Mouse (Mus musculus): ENCODE measurements around the gene Fiz1. TPM values are rescaled to one million over a fixed set of nuclear protein-coding genes. Genes with fewer than 3 reads are reported as not detected.

Fiz1 gene
- polyA plus RNA-seq, 1 experiment from 2014 or later: 15.5 TPM

DNA sequence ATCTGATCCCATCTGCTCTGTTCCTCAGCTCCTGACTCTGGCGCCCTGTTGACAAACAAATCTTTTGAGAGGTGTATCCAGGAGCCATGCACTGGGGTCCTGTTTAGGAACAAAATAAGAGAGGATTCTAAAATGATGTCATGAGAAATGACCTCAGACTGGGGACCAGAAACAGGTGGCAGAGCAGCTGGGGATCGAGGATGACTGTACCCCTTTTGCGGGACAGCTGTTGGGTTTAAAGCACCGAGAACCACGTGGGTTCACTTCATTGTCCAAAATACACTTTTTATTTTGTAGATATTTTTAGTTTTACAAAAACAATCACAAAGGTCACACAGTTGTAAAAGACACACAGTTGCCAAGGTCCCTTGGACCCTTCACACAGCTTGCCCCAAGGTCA lies 49.5 kb downstream of the Fiz1 start:
- Histone ChIP-seq H3K9ac (ENCODE audit: low read depth, low read length) (no peak overlapping the region), H3K4me1 (replicated peaks; ENCODE audit: control insufficient read depth, insufficient read depth, low read length) (no peaks in the 10 kb centered on the region), H3K27ac (ENCODE audit: low read depth, low read length) (no peak overlapping the region), H3K4me3 (ENCODE audit: low read depth, low read length) (no peak overlapping the region), H3K36me3 (ENCODE audit: control insufficient read depth, insufficient read depth) (no peaks in the 10 kb centered on the region), H3K27me3 (replicated peaks; ENCODE audit: control insufficient read depth, insufficient read depth, low read length) (no peaks in the 10 kb centered on the region), H3K4me2 (replicated peaks; ENCODE audit: low read depth) (no peak overlapping the region), H3K9me3 (ENCODE audit: control insufficient read depth) (no peaks in the 10 kb centered on the region)
- ATAC-seq: no peak
- 77% methylated on average over 5 of the region's 5 CpGs for WGBS
- no peak for TF ChIP-seq CTCF (IDR thresholded peaks at IDR 0.05; ENCODE audit: low read depth)

DNA sequence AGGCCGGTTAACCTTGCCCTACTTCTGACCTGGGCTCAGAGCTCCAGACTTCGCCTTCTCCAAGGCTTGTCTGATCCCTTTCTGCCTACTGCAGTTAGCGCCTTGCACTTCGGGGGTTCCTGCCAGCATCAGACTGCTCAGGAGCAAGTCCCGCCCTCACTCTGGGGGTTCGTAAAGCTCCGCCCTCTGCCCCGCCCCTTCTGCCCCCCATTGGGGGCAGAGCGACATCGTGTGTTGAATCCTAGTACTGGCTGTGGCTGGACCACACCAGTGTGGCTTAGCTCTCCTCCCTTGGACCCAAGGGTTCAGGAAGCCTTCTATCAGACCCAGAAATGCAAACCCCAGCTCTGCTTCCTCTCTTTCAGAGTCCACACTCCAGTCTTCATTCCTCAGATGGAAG lies 50.2 kb downstream of the Fiz1 start, which contains the start of gene Sbk2:
Sbk2 (minus strand) TSS at position 135 of the 400 bp plus-strand sequence.
- peak; percentile 91 for TF ChIP-seq CTCF (IDR thresholded peaks at IDR 0.05; ENCODE audit: low read depth)
- ATAC-seq: peak; percentile 80; the same call in 1 of the 2 replicates
- H3K4me1 ChIP-seq (replicated peaks; ENCODE audit: control insufficient read depth, insufficient read depth, low read length): no peaks in the 10 kb centered on the region
- H3K36me3 ChIP-seq (ENCODE audit: control insufficient read depth, insufficient read depth): no peaks in the 10 kb centered on the region
- H3K9me3 ChIP-seq (ENCODE audit: control insufficient read depth): no peaks in the 10 kb centered on the region
- no peak within 1 kb of the TSS for H3K9ac ChIP-seq (ENCODE audit: low read depth, low read length)
- no peak within 1 kb of the TSS for H3K4me3 ChIP-seq (ENCODE audit: low read depth, low read length)
- H3K27ac ChIP-seq (ENCODE audit: low read depth, low read length): no peak within 1 kb of the TSS; the same call in 1 of the 2 replicates
- WGBS: 1% methylated on average over 10 of the region's 10 CpGs
- H3K27me3 ChIP-seq (replicated peaks; ENCODE audit: control insufficient read depth, insufficient read depth, low read length): no peaks in the 10 kb centered on the region
- peak within 1 kb of the TSS; percentile 44 for H3K4me2 ChIP-seq (replicated peaks; ENCODE audit: low read depth)

DNA sequence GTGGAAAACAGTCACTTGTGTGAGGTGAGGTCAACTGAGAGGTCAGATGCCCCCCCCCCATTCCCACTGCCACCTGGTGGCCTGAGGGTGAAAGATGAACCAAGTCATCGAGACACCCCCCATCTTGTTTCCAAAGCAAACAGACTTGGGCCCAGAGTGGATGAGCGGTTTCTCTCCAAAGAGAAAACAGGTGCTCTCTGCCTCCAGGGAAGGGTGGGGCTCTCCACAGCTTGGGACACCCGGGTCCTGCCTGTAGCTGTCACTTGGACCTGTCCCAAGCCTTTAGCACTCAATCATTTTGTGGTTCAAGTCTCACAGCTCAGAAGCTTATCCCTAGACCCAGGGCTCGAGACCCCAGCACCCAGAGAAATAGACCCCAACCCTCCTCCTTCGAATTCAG lies 51.0 kb downstream of the Fiz1 start:
- no peak overlapping the region for H3K27ac ChIP-seq (ENCODE audit: low read depth, low read length)
- no peaks in the 10 kb centered on the region for H3K9me3 ChIP-seq (ENCODE audit: control insufficient read depth)
- no peak overlapping the region for H3K4me3 ChIP-seq (ENCODE audit: low read depth, low read length)
- WGBS: 73% methylated on average over 5 of the region's 5 CpGs
- TF ChIP-seq CTCF (IDR thresholded peaks at IDR 0.05; ENCODE audit: low read depth): peak; percentile 21; the same call in 1 of the 2 replicates
- H3K27me3 ChIP-seq (replicated peaks; ENCODE audit: control insufficient read depth, insufficient read depth, low read length): no peaks in the 10 kb centered on the region
- no peak overlapping the region for H3K9ac ChIP-seq (ENCODE audit: low read depth, low read length)
- no peaks in the 10 kb centered on the region for H3K36me3 ChIP-seq (ENCODE audit: control insufficient read depth, insufficient read depth)
- ATAC-seq: no peak
- H3K4me2 ChIP-seq (replicated peaks; ENCODE audit: low read depth): no peak overlapping the region
- H3K4me1 ChIP-seq (replicated peaks; ENCODE audit: control insufficient read depth, insufficient read depth, low read length): no peaks in the 10 kb centered on the region

DNA sequence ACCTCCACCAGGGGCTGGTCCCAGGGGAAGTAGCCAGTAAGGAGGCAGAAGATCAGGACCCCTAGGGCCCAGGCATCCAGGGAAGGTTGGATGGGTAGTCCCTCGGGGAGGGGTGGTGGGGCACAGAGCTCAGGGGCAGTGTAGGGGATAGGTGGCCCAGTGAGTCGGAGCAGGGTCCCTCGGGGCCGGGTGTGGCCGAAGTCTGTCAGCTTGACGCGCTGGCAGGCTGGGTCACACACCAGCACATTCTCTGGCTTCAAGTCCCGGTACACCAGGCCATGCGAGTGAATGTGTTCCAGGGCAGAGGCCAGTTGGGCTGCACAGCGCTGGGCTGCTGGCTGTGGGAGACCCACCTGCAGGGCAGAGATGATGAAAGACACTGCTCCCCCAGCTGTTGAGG lies 57.1 kb downstream of the Fiz1 start:
- ATAC-seq: no peak
- no peak for TF ChIP-seq CTCF (IDR thresholded peaks at IDR 0.05; ENCODE audit: low read depth)

More for the DNA sequence above, 57.1 kb downstream of the Fiz1 start:
- Histone ChIP-seq H3K4me3 (ENCODE audit: low read depth, low read length) (no peak overlapping the region), H3K36me3 (ENCODE audit: control insufficient read depth, insufficient read depth) (no peaks in the 10 kb centered on the region), H3K27me3 (replicated peaks; ENCODE audit: control insufficient read depth, insufficient read depth, low read length) (no peaks in the 10 kb centered on the region), H3K27ac (ENCODE audit: low read depth, low read length) (no peak overlapping the region), H3K4me1 (replicated peaks; ENCODE audit: control insufficient read depth, insufficient read depth, low read length) (no peaks in the 10 kb centered on the region), H3K9me3 (ENCODE audit: control insufficient read depth) (no peaks in the 10 kb centered on the region), H3K4me2 (replicated peaks; ENCODE audit: low read depth) (no peak overlapping the region), H3K9ac (ENCODE audit: low read depth, low read length) (no peak overlapping the region)
- WGBS: 80% methylated on average over 10 of the region's 10 CpGs

Other genes starting within 250 kb of the Fiz1 start
- gene Fam71e2, start 243.4 kb downstream of the Fiz1 start, polyA plus RNA-seq (2015; fragmentation: Nextera tagmentation; extraction: Ambion mirVana): not detected in 2 replicates
- gene Il11, start 231.8 kb downstream of the Fiz1 start, polyA plus RNA-seq (2015; fragmentation: Nextera tagmentation; extraction: Ambion mirVana): 0.12 and 0.30 TPM in 2 replicates
- gene Tmem190, start 231.8 kb downstream of the Fiz1 start, polyA plus RNA-seq (2015; fragmentation: Nextera tagmentation; extraction: Ambion mirVana): 0.59 TPM in 1 of 2 replicates, not detected in the other
- 74.3 and 75.5 TPM in 2 replicates for gene Tmem238, start 225.0 kb downstream of the Fiz1 start, polyA plus RNA-seq (2015; fragmentation: Nextera tagmentation; extraction: Ambion mirVana)
- gene Rpl28, start 221.8 kb downstream of the Fiz1 start, polyA plus RNA-seq (2015; fragmentation: Nextera tagmentation; extraction: Ambion mirVana): 419 and 467 TPM in 2 replicates
- 116 and 126 TPM in 2 replicates for gene Ube2s, start 202.1 kb downstream of the Fiz1 start, polyA plus RNA-seq (2015; fragmentation: Nextera tagmentation; extraction: Ambion mirVana)
- gene Shisa7, start 170.0 kb downstream of the Fiz1 start, polyA plus RNA-seq (2015; fragmentation: Nextera tagmentation; extraction: Ambion mirVana): 0.07 and 0.09 TPM in 2 replicates
- 12.5 and 15.5 TPM in 2 replicates for gene Isoc2b, start 144.4 kb downstream of the Fiz1 start, polyA plus RNA-seq (2015; fragmentation: Nextera tagmentation; extraction: Ambion mirVana)
- 1.3 and 1.6 TPM in 2 replicates for gene Isoc2a, start 137.5 kb downstream of the Fiz1 start, polyA plus RNA-seq (2015; fragmentation: Nextera tagmentation; extraction: Ambion mirVana)
- gene Gm36210, start 108.2 kb downstream of the Fiz1 start, polyA plus RNA-seq (2015; fragmentation: Nextera tagmentation; extraction: Ambion mirVana): not detected in 2 replicates
- gene Zfp628, start 99.5 kb downstream of the Fiz1 start, polyA plus RNA-seq (2015; fragmentation: Nextera tagmentation; extraction: Ambion mirVana): 2.9 TPM in 2 replicates
- gene Nat14, start 92.7 kb downstream of the Fiz1 start, polyA plus RNA-seq (2015; fragmentation: Nextera tagmentation; extraction: Ambion mirVana): 1.5 and 1.9 TPM in 2 replicates
- gene Ssc5d, start 88.9 kb downstream of the Fiz1 start, polyA plus RNA-seq (2015; fragmentation: Nextera tagmentation; extraction: Ambion mirVana): 2.3 and 2.6 TPM in 2 replicates
- 0.47 and 0.76 TPM in 2 replicates for gene Sbk2, start 50.3 kb downstream of the Fiz1 start, polyA plus RNA-seq (2015; fragmentation: Nextera tagmentation; extraction: Ambion mirVana)
- not detected in 2 replicates for gene Sbk3, start 43.5 kb downstream of the Fiz1 start, polyA plus RNA-seq (2015; fragmentation: Nextera tagmentation; extraction: Ambion mirVana)
- 10.5 and 12.9 TPM in 2 replicates for gene Zfp579, start 18.5 kb downstream of the Fiz1 start, polyA plus RNA-seq (2015; fragmentation: Nextera tagmentation; extraction: Ambion mirVana)
- 21.9 and 22.6 TPM in 2 replicates for gene Zfp524, start 282 bp downstream of the Fiz1 start, polyA plus RNA-seq (2015; fragmentation: Nextera tagmentation; extraction: Ambion mirVana)
- gene Gm44973, start 799 bp upstream of the Fiz1 start, polyA plus RNA-seq (2015; fragmentation: Nextera tagmentation; extraction: Ambion mirVana): 4.4 and 4.7 TPM in 2 replicates
- 2.3 and 2.6 TPM in 2 replicates for gene Zfp865, start 5.7 kb upstream of the Fiz1 start, polyA plus RNA-seq (2015; fragmentation: Nextera tagmentation; extraction: Ambion mirVana)
- gene Ccdc106, start 5.9 kb upstream of the Fiz1 start, polyA plus RNA-seq (2015; fragmentation: Nextera tagmentation; extraction: Ambion mirVana): 8.3 and 8.8 TPM in 2 replicates
- not detected in 2 replicates for gene 4632433K11Rik, start 19.4 kb upstream of the Fiz1 start, polyA plus RNA-seq (2015; fragmentation: Nextera tagmentation; extraction: Ambion mirVana)
- gene Zfp784, start 23.7 kb upstream of the Fiz1 start, polyA plus RNA-seq (2015; fragmentation: Nextera tagmentation; extraction: Ambion mirVana): 6.4 and 6.5 TPM in 2 replicates
- 15.8 and 16.9 TPM in 2 replicates for gene Zfp580, start 36.8 kb upstream of the Fiz1 start, polyA plus RNA-seq (2015; fragmentation: Nextera tagmentation; extraction: Ambion mirVana)
- gene U2af2, start 47.4 kb upstream of the Fiz1 start, polyA plus RNA-seq (2015; fragmentation: Nextera tagmentation; extraction: Ambion mirVana): 48.3 and 51.4 TPM in 2 replicates
- gene Epn1, start 65.5 kb upstream of the Fiz1 start, polyA plus RNA-seq (2015; fragmentation: Nextera tagmentation; extraction: Ambion mirVana): 98.0 and 106 TPM in 2 replicates
- gene Rfpl4, start 102.3 kb upstream of the Fiz1 start, polyA plus RNA-seq (2015; fragmentation: Nextera tagmentation; extraction: Ambion mirVana): not detected in 2 replicates
- 1.6 and 2.3 TPM in 2 replicates for gene Rasl2-9, start 111.3 kb upstream of the Fiz1 start, polyA plus RNA-seq (2015; fragmentation: Nextera tagmentation; extraction: Ambion mirVana)
- not detected in 2 replicates for gene Vmn1r55, start 135.0 kb upstream of the Fiz1 start, polyA plus RNA-seq (2015; fragmentation: Nextera tagmentation; extraction: Ambion mirVana)
- gene Vmn1r56, start 182.1 kb upstream of the Fiz1 start, polyA plus RNA-seq (2015; fragmentation: Nextera tagmentation; extraction: Ambion mirVana): not detected in 2 replicates
- not detected in 2 replicates for gene Vmn1r57, start 203.8 kb upstream of the Fiz1 start, polyA plus RNA-seq (2015; fragmentation: Nextera tagmentation; extraction: Ambion mirVana)

Data from intestine, postnatal 0 days (tissue).